Mouse (Mus musculus) bone marrow macrophage, adult 2 months (primary cell): ENCODE data around the gene Srrt. TPM values are rescaled to one million over a fixed set of nuclear protein-coding genes. Genes with fewer than 3 reads are reported as not detected.

ENCODE experiments used
- H3K27ac ChIP-seq: 2 replicates; pipeline ENCODE4 v1.5.1; 2012; ENCODE audit warnings: low read depth, low read length; ENCODE audit not compliant: insufficient read depth
- H3K4me1 ChIP-seq: 2 replicates; pipeline ENCODE4 v1.6.1; 2012; ENCODE audit warnings: low read length; ENCODE audit not compliant: control insufficient read depth, insufficient read depth
- H3K4me3 ChIP-seq: 2 replicates; pipeline ENCODE4 v1.5.1; 2012; ENCODE audit warnings: mild to moderate bottlenecking, low read length, moderate library complexity; ENCODE audit not compliant: insufficient read depth
- CTCF ChIP-seq: IDR thresholded peaks from 2 replicates; pipeline ENCODE4 v1.5.1; 2012; ENCODE audit warnings: low read depth, mild to moderate bottlenecking, low read length, moderate library complexity
- POLR2A ChIP-seq: IDR thresholded peaks from 2 replicates; pipeline ENCODE4 v1.6.1; 2012; ENCODE audit warnings: mild to moderate bottlenecking, low read depth, low read length, borderline replicate concordance
- polyA plus RNA-seq: library from polyadenylated mRNA; stranded (reverse); fragments of >200 nt; gene quantifications from 2 replicates; pipeline ENCODE4 v1.2.4, GENCODE M21; 2012; ENCODE audit not compliant: missing spikeins, insufficient read depth, insufficient read length

The Srrt gene
- polyA plus RNA-seq, 1 experiment: 172 TPM

- Histone ChIP-seq H3K27ac (no peak overlapping the region), H3K4me3 (no peak overlapping the region), H3K4me1 (peaks cover 21% of the 10 kb centered on the region)
- TF ChIP-seq CTCF (no peak), POLR2A (no peak)
Measured at GRCm38 (mm10) chr5:137301253-137301652, 6.2 kb downstream of the Srrt start.

- Histone ChIP-seq H3K4me1 (peaks cover 9% of the 10 kb centered on the region), H3K27ac (no peak overlapping the region), H3K4me3 (no peak overlapping the region)
- TF ChIP-seq CTCF (no peak), POLR2A (no peak)
Measured at GRCm38 (mm10) chr5:137299240-137299639, 8.2 kb downstream of the Srrt start.

- peaks cover 2% of the 10 kb centered on the region; the same call in 1 of the 2 replicates for H3K4me1 ChIP-seq
Measured at GRCm38 (mm10) chr5:137297126-137297525, 10.3 kb downstream of the Srrt start.

GRCm38 (mm10) chr5:137295712-137296111, 11.8 kb downstream of the Srrt start:
- no peak overlapping the region for H3K27ac ChIP-seq
- H3K4me3 ChIP-seq: no peak overlapping the region
- peaks cover 2% of the 10 kb centered on the region; the same call in 1 of the 2 replicates for H3K4me1 ChIP-seq
- TF ChIP-seq CTCF (no peak), POLR2A (no peak)

More at GRCm38 (mm10) chr5:137297126-137297525, 10.3 kb downstream of the Srrt start:
- Histone ChIP-seq H3K27ac (no peak overlapping the region), H3K4me3 (no peak overlapping the region)
- TF ChIP-seq POLR2A: no peak
- TF ChIP-seq CTCF: no peak

GRCm38 (mm10) chr5:137295296-137295695, 12.2 kb downstream of the Srrt start:
- Histone ChIP-seq H3K4me3 (peak overlapping the region; percentile 64), H3K4me1 (peaks cover 2% of the 10 kb centered on the region; the same call in 1 of the 2 replicates), H3K27ac (no peak overlapping the region)
- TF ChIP-seq CTCF (no peak), POLR2A (no peak)

- Histone ChIP-seq H3K4me1 (peaks cover 2% of the 10 kb centered on the region; the same call in 1 of the 2 replicates), H3K27ac (peak overlapping the region; percentile 60), H3K4me3 (peak overlapping the region; percentile 64)
- TF ChIP-seq CTCF (no peak), POLR2A (no peak)
Measured at GRCm38 (mm10) chr5:137294744-137295093, 12.8 kb downstream of the Srrt start.

- H3K4me1 ChIP-seq: peaks cover 2% of the 10 kb centered on the region; the same call in 1 of the 2 replicates
- peak within 1 kb of the TSS; percentile 70 for H3K4me3 ChIP-seq
- TF ChIP-seq CTCF (no peak), POLR2A (peak; percentile 73; the same call in 1 of the 2 replicates)
- peak within 1 kb of the TSS; percentile 74 for H3K27ac ChIP-seq
Measured at GRCm38 (mm10) chr5:137293839-137294743, 13.4 kb downstream of the Srrt start, which contains the start of gene Ufsp1. TSS of gene Ufsp1 (plus strand) at chr5:137294629.

GRCm38 (mm10) chr5:137293282-137293681, 14.2 kb downstream of the Srrt start:
- Histone ChIP-seq H3K27ac (peak overlapping the region; percentile 74), H3K4me3 (peak overlapping the region; percentile 70), H3K4me1 (peaks cover 2% of the 10 kb centered on the region; the same call in 1 of the 2 replicates)
- no peak for TF ChIP-seq CTCF
- no peak; the same call in 1 of the 2 replicates for TF ChIP-seq POLR2A

GRCm38 (mm10) chr5:137291381-137291926, 16.0 kb downstream of the Srrt start:
- H3K4me3 ChIP-seq: no peak overlapping the region
- peaks cover 6% of the 10 kb centered on the region for H3K4me1 ChIP-seq
- TF ChIP-seq CTCF (no peak), POLR2A (no peak)
- no peak overlapping the region for H3K27ac ChIP-seq

GRCm38 (mm10) chr5:137290677-137291076, 16.8 kb downstream of the Srrt start:
- peaks cover 10% of the 10 kb centered on the region for H3K4me1 ChIP-seq
- H3K4me3 ChIP-seq: no peak overlapping the region
- TF ChIP-seq POLR2A (no peak), CTCF (no peak)
- H3K27ac ChIP-seq: no peak overlapping the region
